Mouse (Mus musculus): Measurements from ENCODE around the gene Dnajc28. TPM values are rescaled to one million over a fixed set of nuclear protein-coding genes. Genes with fewer than 3 reads are reported as not detected.

Dnajc28 gene
- polyA plus RNA-seq, 1 experiment from 2014 or later: 6.1 TPM

DNA sequence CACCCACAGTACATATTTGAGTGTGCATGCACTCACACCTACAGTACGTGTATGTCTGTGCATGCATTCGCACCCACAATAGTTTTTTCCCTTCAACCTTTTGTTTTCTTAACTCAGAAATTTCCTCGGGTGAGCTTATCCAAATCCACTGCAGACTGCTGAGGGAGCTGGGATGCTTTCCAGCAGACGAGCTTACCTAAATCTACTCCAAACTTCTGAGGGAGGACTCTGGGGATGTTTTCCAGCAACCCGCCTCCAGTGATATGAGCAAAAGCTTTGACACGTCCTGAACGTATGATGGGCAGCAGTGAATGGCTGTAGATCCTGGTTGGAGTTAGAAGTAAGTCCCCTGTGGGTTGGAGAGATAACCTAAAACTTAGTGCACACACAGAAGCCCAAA, 9.0 kb upstream of the Dnajc28 start:
- Histone ChIP-seq H3K27ac (ENCODE audit: low read depth, low read length) (no peak overlapping the region), H3K9me3 (ENCODE audit: control insufficient read depth, low read length) (no peaks in the 10 kb centered on the region), H3K4me2 (replicated peaks; ENCODE audit: low read depth, low read length) (no peak overlapping the region), H3K4me1 (replicated peaks; ENCODE audit: control insufficient read depth, insufficient read depth, low read length) (no peaks in the 10 kb centered on the region), H3K9ac (ENCODE audit: low read depth, low read length) (no peak overlapping the region), H3K27me3 (ENCODE audit: control insufficient read depth, insufficient read depth, low read length) (no peaks in the 10 kb centered on the region), H3K4me3 (ENCODE audit: low read depth, low read length) (no peak overlapping the region), H3K36me3 (ENCODE audit: control insufficient read depth, insufficient read depth, low read length) (peaks cover 10% of the 10 kb centered on the region; the same call in 1 of the 2 replicates)
- DNase-seq (ENCODE audit: low spot score) (no peak), ATAC-seq (ENCODE audit: low FRiP score) (no peak)
- 93% methylated on average over 7 of the region's 7 CpGs for WGBS

GRCm38 (mm10) chr16:91623074-91623473, 4.2 kb upstream of the Dnajc28 start:
- Histone ChIP-seq H3K4me3 (ENCODE audit: low read depth, low read length) (no peak overlapping the region), H3K9ac (ENCODE audit: low read depth, low read length) (no peak overlapping the region), H3K4me1 (replicated peaks; ENCODE audit: control insufficient read depth, insufficient read depth, low read length) (no peaks in the 10 kb centered on the region), H3K27me3 (ENCODE audit: control insufficient read depth, insufficient read depth, low read length) (0 out of 2 replicates have a peak, but pooled peaks cover under 1% of the 10 kb centered on the region), H3K4me2 (replicated peaks; ENCODE audit: low read depth, low read length) (no peak overlapping the region), H3K27ac (ENCODE audit: low read depth, low read length) (no peak overlapping the region), H3K36me3 (ENCODE audit: control insufficient read depth, insufficient read depth, low read length) (peaks cover 8% of the 10 kb centered on the region), H3K9me3 (ENCODE audit: control insufficient read depth, low read length) (no peaks in the 10 kb centered on the region)
- no peak for DNase-seq (ENCODE audit: low spot score)
- WGBS: 97% methylated on average over 9 of the region's 9 CpGs
- ATAC-seq (ENCODE audit: low FRiP score): no peak

DNA sequence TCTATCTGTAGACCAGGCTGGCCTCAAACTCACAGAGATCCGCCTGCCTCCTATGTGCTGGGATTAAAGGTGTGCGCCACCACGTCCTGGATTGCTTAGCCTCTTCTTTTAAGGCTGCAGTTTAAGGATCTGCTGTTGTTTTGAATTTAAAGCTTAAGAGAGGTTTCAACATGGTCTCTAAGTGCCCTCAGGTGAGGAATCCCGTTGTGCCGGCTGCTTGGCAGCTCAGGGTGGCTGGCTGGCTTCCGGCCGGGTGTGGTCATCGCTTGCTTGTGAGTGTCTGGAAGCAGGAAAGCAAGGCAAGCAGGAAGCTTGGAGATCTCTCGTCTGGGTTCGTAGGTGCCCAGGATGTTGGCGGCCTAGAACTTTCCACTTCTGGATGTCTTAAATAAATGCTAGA, 2.2 kb upstream of the Dnajc28 start:
- Histone ChIP-seq H3K4me2 (replicated peaks; ENCODE audit: low read depth, low read length) (no peak overlapping the region), H3K27ac (ENCODE audit: low read depth, low read length) (no peak overlapping the region), H3K9ac (ENCODE audit: low read depth, low read length) (no peak overlapping the region), H3K4me3 (ENCODE audit: low read depth, low read length) (no peak overlapping the region), H3K9me3 (ENCODE audit: control insufficient read depth, low read length) (no peaks in the 10 kb centered on the region), H3K27me3 (ENCODE audit: control insufficient read depth, insufficient read depth, low read length) (0 out of 2 replicates have a peak, but pooled peaks cover 2% of the 10 kb centered on the region), H3K36me3 (ENCODE audit: control insufficient read depth, insufficient read depth, low read length) (peaks cover 4% of the 10 kb centered on the region; the same call in 1 of the 2 replicates), H3K4me1 (replicated peaks; ENCODE audit: control insufficient read depth, insufficient read depth, low read length) (no peaks in the 10 kb centered on the region)
- ATAC-seq (ENCODE audit: low FRiP score) (no peak), DNase-seq (ENCODE audit: low spot score) (no peak)
- 94% methylated on average over 11 of the region's 11 CpGs for WGBS

DNA sequence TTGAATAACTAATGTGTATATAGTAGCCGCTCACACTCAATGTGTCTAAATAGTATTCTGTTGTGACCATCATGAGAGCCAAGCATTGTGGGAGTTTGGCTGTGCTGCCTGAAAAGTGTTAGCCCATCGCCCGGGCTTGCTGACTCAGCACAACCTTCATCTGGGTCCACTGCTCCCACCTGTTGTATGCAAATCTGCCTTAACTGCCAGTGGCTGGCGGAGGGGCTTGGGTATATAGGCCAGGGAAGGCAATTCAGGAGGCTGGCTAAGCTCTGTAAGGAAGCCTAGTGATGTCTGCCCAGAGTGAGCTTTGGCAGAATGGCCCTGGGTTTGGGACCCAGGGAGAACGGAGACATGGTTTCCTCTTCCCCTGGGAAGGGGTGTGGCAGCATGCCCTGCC, 1.4 kb upstream of the Dnajc28 start:
- Histone ChIP-seq H3K4me3 (ENCODE audit: low read depth, low read length) (no peak overlapping the region), H3K4me2 (replicated peaks; ENCODE audit: low read depth, low read length) (no peak overlapping the region), H3K9me3 (ENCODE audit: control insufficient read depth, low read length) (no peaks in the 10 kb centered on the region), H3K4me1 (replicated peaks; ENCODE audit: control insufficient read depth, insufficient read depth, low read length) (no peaks in the 10 kb centered on the region), H3K36me3 (ENCODE audit: control insufficient read depth, insufficient read depth, low read length) (peaks cover 4% of the 10 kb centered on the region; the same call in 1 of the 2 replicates), H3K9ac (ENCODE audit: low read depth, low read length) (no peak overlapping the region), H3K27ac (ENCODE audit: low read depth, low read length) (no peak overlapping the region), H3K27me3 (ENCODE audit: control insufficient read depth, insufficient read depth, low read length) (0 out of 2 replicates have a peak, but pooled peaks cover 2% of the 10 kb centered on the region)
- WGBS: 89% methylated on average over 5 of the region's 5 CpGs
- DNase-seq (ENCODE audit: low spot score) (no peak), ATAC-seq (ENCODE audit: low FRiP score) (no peak)

- Histone ChIP-seq H3K9ac (ENCODE audit: low read depth, low read length) (no peak overlapping the region), H3K27ac (ENCODE audit: low read depth, low read length) (no peak overlapping the region), H3K4me3 (ENCODE audit: low read depth, low read length) (no peak overlapping the region), H3K27me3 (ENCODE audit: control insufficient read depth, insufficient read depth, low read length) (0 out of 2 replicates have a peak, but pooled peaks cover 2% of the 10 kb centered on the region), H3K4me2 (replicated peaks; ENCODE audit: low read depth, low read length) (no peak overlapping the region), H3K9me3 (ENCODE audit: control insufficient read depth, low read length) (no peaks in the 10 kb centered on the region), H3K4me1 (replicated peaks; ENCODE audit: control insufficient read depth, insufficient read depth, low read length) (no peaks in the 10 kb centered on the region), H3K36me3 (ENCODE audit: control insufficient read depth, insufficient read depth, low read length) (no peaks in the 10 kb centered on the region)
- no peak for ATAC-seq (ENCODE audit: low FRiP score)
- DNase-seq (ENCODE audit: low spot score): no peak
- WGBS: 90% methylated on average over 6 of the region's 6 CpGs
Observed at GRCm38 (mm10) chr16:91614552-91614951, 4.3 kb downstream of the Dnajc28 start.

DNA sequence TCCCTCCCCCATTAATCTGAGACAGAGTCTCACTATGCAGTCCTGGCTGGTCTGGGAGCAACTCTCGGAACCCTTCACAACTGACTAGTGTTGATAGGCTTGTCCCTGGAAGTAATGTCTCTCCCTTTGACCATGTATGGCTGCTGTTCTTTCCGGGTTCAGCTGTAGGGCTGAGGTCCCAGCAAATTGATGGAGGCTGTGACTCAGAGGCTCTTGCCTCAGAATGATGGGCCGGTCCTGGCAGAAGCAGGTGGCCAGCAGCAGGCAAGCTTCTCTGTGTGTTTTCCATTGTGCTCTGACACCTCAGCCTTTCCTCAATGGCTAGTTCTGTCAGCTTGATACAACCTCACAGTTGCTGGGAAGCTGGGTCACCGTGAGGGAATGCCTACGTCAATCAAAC, 6.3 kb downstream of the Dnajc28 start:
- ATAC-seq (ENCODE audit: low FRiP score): no peak
- Histone ChIP-seq H3K9ac (ENCODE audit: low read depth, low read length) (no peak overlapping the region; the same call in 1 of the 2 replicates), H3K36me3 (ENCODE audit: control insufficient read depth, insufficient read depth, low read length) (no peaks in the 10 kb centered on the region), H3K4me1 (replicated peaks; ENCODE audit: control insufficient read depth, insufficient read depth, low read length) (no peaks in the 10 kb centered on the region), H3K27ac (ENCODE audit: low read depth, low read length) (no peak overlapping the region), H3K27me3 (ENCODE audit: control insufficient read depth, insufficient read depth, low read length) (no peaks in the 10 kb centered on the region), H3K4me2 (replicated peaks; ENCODE audit: low read depth, low read length) (no peak overlapping the region), H3K9me3 (ENCODE audit: control insufficient read depth, low read length) (no peaks in the 10 kb centered on the region), H3K4me3 (ENCODE audit: low read depth, low read length) (no peak overlapping the region)
- no peak for DNase-seq (ENCODE audit: low spot score)
- 69% methylated on average over 5 of the region's 5 CpGs for WGBS

DNA sequence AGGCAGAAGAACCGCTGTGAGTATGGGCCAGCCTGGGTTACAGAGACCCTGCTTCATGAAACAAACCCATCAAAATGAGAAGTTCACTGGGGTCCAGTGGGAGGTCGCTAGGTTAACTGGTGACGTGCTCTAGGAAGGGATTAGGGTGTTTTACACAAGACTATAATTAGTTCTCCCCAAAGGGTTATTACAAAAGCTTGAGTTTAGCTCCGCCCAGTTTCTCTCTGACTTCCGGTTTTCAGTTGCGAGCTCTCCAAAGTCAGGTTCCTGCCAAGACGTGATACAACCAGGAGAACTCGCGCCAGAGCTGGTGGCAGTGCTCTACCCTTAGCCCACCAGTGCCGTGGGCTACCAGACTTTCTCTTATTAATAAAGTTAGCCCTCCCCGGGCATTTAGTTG, 7.6 kb downstream of the Dnajc28 start:
- H3K9ac ChIP-seq (ENCODE audit: low read depth, low read length): no peak overlapping the region
- H3K4me2 ChIP-seq (replicated peaks; ENCODE audit: low read depth, low read length): no peak overlapping the region
- 73% methylated on average over 11 of the region's 11 CpGs for WGBS
- no peak for ATAC-seq (ENCODE audit: low FRiP score)
- no peaks in the 10 kb centered on the region for H3K27me3 ChIP-seq (ENCODE audit: control insufficient read depth, insufficient read depth, low read length)
- DNase-seq (ENCODE audit: low spot score): no peak
- H3K27ac ChIP-seq (ENCODE audit: low read depth, low read length): no peak overlapping the region
- no peak overlapping the region for H3K4me3 ChIP-seq (ENCODE audit: low read depth, low read length)
- no peaks in the 10 kb centered on the region for H3K36me3 ChIP-seq (ENCODE audit: control insufficient read depth, insufficient read depth, low read length)
- no peaks in the 10 kb centered on the region for H3K9me3 ChIP-seq (ENCODE audit: control insufficient read depth, low read length)
- H3K4me1 ChIP-seq (replicated peaks; ENCODE audit: control insufficient read depth, insufficient read depth, low read length): no peaks in the 10 kb centered on the region

GRCm38 (mm10) chr16:91609501-91610245, 9.2 kb downstream of the Dnajc28 start:
- H3K4me1 ChIP-seq (replicated peaks; ENCODE audit: control insufficient read depth, insufficient read depth, low read length): no peaks in the 10 kb centered on the region
- H3K27ac ChIP-seq (ENCODE audit: low read depth, low read length): no peak overlapping the region
- no peak overlapping the region for H3K4me2 ChIP-seq (replicated peaks; ENCODE audit: low read depth, low read length)
- no peak for ATAC-seq (ENCODE audit: low FRiP score)
- no peak overlapping the region for H3K4me3 ChIP-seq (ENCODE audit: low read depth, low read length)
- no peaks in the 10 kb centered on the region for H3K27me3 ChIP-seq (ENCODE audit: control insufficient read depth, insufficient read depth, low read length)
- no peak for DNase-seq (ENCODE audit: low spot score)
- no peaks in the 10 kb centered on the region for H3K9me3 ChIP-seq (ENCODE audit: control insufficient read depth, low read length)
- WGBS: 84% methylated on average over 9 of the region's 9 CpGs
- H3K36me3 ChIP-seq (ENCODE audit: control insufficient read depth, insufficient read depth, low read length): no peaks in the 10 kb centered on the region
- no peak overlapping the region for H3K9ac ChIP-seq (ENCODE audit: low read depth, low read length)

DNA sequence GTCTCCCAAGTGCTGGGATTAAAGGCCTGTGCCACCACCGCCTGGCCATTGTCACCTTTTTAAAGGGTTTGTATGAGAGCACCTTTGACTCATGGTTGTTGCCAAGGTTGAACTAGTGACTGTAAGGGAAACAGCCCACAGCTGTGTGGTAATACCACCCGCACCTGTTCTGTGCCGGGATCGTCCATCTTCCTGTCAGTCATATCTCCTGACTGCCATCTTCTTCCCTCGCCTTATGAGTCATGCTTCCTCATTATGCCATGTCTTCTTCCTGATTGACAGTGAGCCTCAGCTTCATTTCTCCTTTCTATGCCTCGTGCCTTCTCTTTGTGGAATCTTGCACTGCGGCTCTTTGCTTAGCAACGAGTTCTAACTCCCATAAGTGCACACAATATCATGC, 11.9 kb downstream of the Dnajc28 start:
- Histone ChIP-seq H3K9ac (ENCODE audit: low read depth, low read length) (no peak overlapping the region), H3K27ac (ENCODE audit: low read depth, low read length) (no peak overlapping the region), H3K36me3 (ENCODE audit: control insufficient read depth, insufficient read depth, low read length) (no peaks in the 10 kb centered on the region), H3K4me1 (replicated peaks; ENCODE audit: control insufficient read depth, insufficient read depth, low read length) (no peaks in the 10 kb centered on the region), H3K27me3 (ENCODE audit: control insufficient read depth, insufficient read depth, low read length) (no peaks in the 10 kb centered on the region), H3K4me2 (replicated peaks; ENCODE audit: low read depth, low read length) (no peak overlapping the region), H3K4me3 (ENCODE audit: low read depth, low read length) (no peak overlapping the region), H3K9me3 (ENCODE audit: control insufficient read depth, low read length) (no peaks in the 10 kb centered on the region)
- DNase-seq (ENCODE audit: low spot score) (no peak), ATAC-seq (ENCODE audit: low FRiP score) (no peak)
- 90% methylated on average over 8 of the region's 8 CpGs for WGBS
